Mouse (Mus musculus) neural tube, embryonic 14.5 days (tissue): Measurements from ENCODE around the gene Mrps27. TPM values are rescaled to one million over a fixed set of nuclear protein-coding genes. Genes with fewer than 3 reads are reported as not detected.

ENCODE experiments used
- ATAC-seq: fragments of 200-750 bp; cut with Nextera tagmentation; 2 replicates; pipeline ENCODE4 v1.8.0; 2017; ENCODE audit warnings: low read depth, mild to moderate bottlenecking, moderate TSS enrichment, moderate library complexity
- H3K27ac ChIP-seq: fragments of 300-500 bp; sonication (generic); 2 replicates; pipeline ENCODE4 v1.5.1; 2014; ENCODE audit warnings: low read depth, mild to moderate bottlenecking, control low read depth, low read length, moderate library complexity, mixed read lengths
- H3K27me3 ChIP-seq: fragments of 300-500 bp; sonication (generic); 2 replicates; pipeline ENCODE4 v1.6.1; 2014; ENCODE audit warnings: low read length; ENCODE audit not compliant: control insufficient read depth, insufficient read depth
- H3K36me3 ChIP-seq: fragments of 300-500 bp; sonication (generic); 2 replicates; pipeline ENCODE4 v1.6.1; 2014; ENCODE audit warnings: low read length, mixed read lengths; ENCODE audit not compliant: control insufficient read depth, insufficient read depth
- H3K4me1 ChIP-seq: fragments of 300-500 bp; sonication (generic); 2 replicates; pipeline ENCODE4 v1.6.1; 2014; ENCODE audit warnings: low read length; ENCODE audit not compliant: control insufficient read depth, insufficient read depth
- H3K4me2 ChIP-seq: fragments of 300-500 bp; sonication (generic); 2 replicates; pipeline ENCODE4 v1.6.1; 2014; ENCODE audit warnings: mild to moderate bottlenecking, low read depth, low read length, control low read depth
- H3K4me3 ChIP-seq: fragments of 300-500 bp; sonication (generic); 2 replicates; pipeline ENCODE4 v1.5.1; 2014; ENCODE audit warnings: low read depth, low read length, control low read depth, mixed read lengths
- H3K9ac ChIP-seq: fragments of 300-500 bp; sonication (generic); replicated peaks from 2 replicates; pipeline ENCODE4 v1.6.1; 2014; ENCODE audit warnings: low read depth, mild to moderate bottlenecking, control low read depth, low read length, mixed read lengths
- H3K9me3 ChIP-seq: fragments of 300-500 bp; sonication (generic); 2 replicates; pipeline ENCODE4 v1.6.1; 2016; ENCODE audit warnings: low read length; ENCODE audit not compliant: control insufficient read depth
- WGBS: fragments of 180-500 bp; shearing (Covaris S2); extraction: QIAGEN DNeasy Blood & Tissue Kit; methylation state at CpG from one replicate; pipeline ENCODE4 v1.1.7; 2014; 5-methylcytosine and 5-hydroxymethylcytosine counted together
- polyA plus RNA-seq: library from polyadenylated mRNA; unstranded; fragments of >200 nt; fragmentation: Nextera tagmentation; extraction: Ambion mirVana; gene quantifications from 2 replicates; pipeline ENCODE4 v1.2.1, GENCODE M21; 2014

Gene Mrps27
- polyA plus RNA-seq, 1 experiment from 2014 or later, result 40.2 TPM

DNA sequence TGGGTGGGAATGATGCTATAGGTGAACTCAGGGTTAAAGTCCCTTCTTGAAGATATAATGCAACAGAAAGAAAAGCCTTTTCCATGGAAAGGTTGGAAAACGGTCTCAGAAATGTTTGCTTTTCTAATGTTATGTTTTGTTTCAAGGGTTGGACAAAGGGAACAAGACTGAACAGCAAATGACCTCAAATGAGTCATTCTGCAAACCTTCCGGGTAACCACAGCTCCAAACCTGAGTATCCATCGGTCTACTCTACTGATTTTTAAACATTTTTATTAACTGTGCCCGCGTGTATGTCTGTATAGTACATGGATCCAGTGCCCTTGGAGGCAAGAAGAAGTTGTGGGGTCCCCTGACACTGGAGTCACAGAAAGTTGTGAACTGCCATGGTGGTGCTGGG is 94.8 kb downstream of the Mrps27 start:
- Histone ChIP-seq H3K27me3 (no peaks in the 10 kb centered on the region), H3K9me3 (no peaks in the 10 kb centered on the region), H3K4me2 (no peak overlapping the region), H3K4me3 (no peak overlapping the region), H3K4me1 (peaks cover 19% of the 10 kb centered on the region), H3K9ac (no peak overlapping the region), H3K36me3 (peaks cover 59% of the 10 kb centered on the region), H3K27ac (no peak overlapping the region)
- no peak for ATAC-seq
- 94% methylated on average over 5 of the region's 5 CpGs for WGBS

DNA sequence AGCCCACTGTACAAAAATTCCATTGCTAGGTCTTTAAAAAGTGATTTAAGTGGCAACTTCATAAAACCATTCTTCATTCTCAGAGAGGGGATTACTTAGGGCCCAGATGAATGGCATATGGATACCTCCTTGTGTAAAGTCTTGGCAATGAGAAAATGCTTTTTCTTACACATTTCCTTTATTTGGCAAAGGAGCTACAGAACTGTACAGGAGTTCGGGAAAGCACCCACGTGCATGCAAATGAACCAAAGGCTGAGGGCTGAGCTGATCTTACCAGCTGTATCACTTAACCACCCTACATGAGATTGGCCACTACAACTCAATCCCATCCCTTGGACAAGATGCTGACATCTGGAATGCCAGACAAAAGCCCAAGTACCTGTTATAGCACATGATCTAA is 95.6 kb downstream of the Mrps27 start:
- Histone ChIP-seq H3K4me1 (peaks cover 26% of the 10 kb centered on the region), H3K27ac (no peak overlapping the region), H3K9ac (no peak overlapping the region), H3K4me3 (no peak overlapping the region), H3K27me3 (no peaks in the 10 kb centered on the region), H3K4me2 (no peak overlapping the region), H3K36me3 (peaks cover 51% of the 10 kb centered on the region), H3K9me3 (no peaks in the 10 kb centered on the region)
- no peak for ATAC-seq
- 95% methylated on average over 2 of the region's 2 CpGs for WGBS

DNA sequence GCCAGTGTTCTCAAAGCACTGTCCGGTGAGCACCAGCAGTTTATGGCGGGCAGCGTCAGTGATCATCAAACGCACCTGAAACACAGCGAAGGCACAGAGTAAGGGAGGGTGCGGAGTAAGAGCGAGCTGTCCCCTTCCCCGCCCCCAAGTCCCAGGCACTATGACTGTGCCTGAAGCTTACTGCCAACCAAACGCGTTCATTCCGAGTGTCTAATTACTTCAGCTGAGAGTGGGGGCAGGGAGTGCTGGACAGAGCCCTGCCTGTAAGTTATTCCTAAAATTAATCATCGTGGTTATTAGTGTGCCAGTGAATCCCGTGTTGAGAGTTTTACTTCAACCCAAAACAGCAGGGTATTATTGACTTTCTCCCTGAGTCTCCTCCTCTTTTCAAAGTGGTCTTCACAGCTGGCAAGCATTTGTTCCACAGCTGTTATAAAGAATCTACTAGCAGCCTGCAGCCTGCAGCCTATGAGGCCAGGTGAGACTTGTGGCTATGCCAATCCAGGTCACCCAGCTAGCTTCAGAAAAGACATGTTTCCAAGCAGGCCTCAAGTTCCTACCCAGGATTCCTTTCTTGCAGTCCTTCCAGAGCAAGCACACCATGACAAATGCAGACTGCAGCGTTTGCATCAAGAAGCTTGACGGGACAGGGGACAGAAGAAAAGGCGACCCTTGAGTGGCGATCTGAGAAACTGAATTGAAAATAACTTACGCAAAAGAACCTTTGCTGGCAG is 97.3 kb downstream of the Mrps27 start:
- no peaks in the 10 kb centered on the region for H3K9me3 ChIP-seq
- no peak for ATAC-seq
- 39% methylated on average over 18 of the region's 18 CpGs for WGBS
- H3K4me3 ChIP-seq, result no peak overlapping the region
- H3K9ac ChIP-seq, result no peak overlapping the region
- H3K27ac ChIP-seq, result no peak overlapping the region
- H3K4me1 ChIP-seq, result peaks cover 37% of the 10 kb centered on the region
- no peak overlapping the region for H3K4me2 ChIP-seq
- H3K36me3 ChIP-seq, result peaks cover 41% of the 10 kb centered on the region
- no peaks in the 10 kb centered on the region for H3K27me3 ChIP-seq

DNA sequence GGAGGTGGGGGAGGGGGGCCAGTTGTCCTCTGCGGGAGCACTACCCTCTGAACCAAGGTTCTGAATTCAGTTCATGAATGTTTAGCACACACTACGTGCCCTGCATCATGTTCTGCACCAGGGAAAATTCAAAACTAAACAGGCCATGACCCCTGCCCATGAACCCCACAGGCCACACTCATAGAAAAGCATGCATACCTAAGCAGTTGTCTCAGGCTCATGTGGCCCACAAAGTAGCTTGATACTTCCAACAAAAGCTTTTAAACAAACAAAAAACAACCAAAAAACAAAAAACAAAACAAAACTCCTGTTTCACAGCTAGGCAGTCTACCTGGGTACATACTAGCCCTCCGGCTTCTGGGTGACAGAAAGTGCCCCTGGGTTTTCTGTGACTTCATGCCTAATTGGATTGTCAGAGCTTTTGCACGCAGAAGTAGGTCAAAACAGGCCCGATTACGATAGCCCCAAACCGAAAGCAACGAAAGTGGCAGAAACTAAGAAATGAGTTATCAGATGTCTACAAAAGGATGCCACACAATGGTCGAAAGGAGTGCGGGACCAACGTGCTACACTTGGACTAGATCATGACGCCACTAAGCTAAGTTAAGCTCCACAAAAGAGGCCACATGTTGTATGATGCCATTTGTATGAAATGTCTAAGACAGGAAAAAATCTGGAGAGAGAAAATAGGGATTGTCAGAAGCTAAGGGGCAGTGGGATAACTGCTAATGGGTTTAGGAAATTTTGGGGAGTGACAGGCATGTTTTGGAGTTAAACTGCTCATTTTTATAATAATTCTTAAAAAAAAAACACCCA is 98.1 kb downstream of the Mrps27 start:
- Histone ChIP-seq H3K27me3 (no peaks in the 10 kb centered on the region), H3K9me3 (no peaks in the 10 kb centered on the region), H3K36me3 (peaks cover 35% of the 10 kb centered on the region), H3K4me2 (no peak overlapping the region), H3K4me1 (peaks cover 44% of the 10 kb centered on the region), H3K27ac (no peak overlapping the region), H3K9ac (no peak overlapping the region), H3K4me3 (no peak overlapping the region)
- WGBS, result 30% methylated on average over 12 of the region's 12 CpGs
- no peak for ATAC-seq

DNA sequence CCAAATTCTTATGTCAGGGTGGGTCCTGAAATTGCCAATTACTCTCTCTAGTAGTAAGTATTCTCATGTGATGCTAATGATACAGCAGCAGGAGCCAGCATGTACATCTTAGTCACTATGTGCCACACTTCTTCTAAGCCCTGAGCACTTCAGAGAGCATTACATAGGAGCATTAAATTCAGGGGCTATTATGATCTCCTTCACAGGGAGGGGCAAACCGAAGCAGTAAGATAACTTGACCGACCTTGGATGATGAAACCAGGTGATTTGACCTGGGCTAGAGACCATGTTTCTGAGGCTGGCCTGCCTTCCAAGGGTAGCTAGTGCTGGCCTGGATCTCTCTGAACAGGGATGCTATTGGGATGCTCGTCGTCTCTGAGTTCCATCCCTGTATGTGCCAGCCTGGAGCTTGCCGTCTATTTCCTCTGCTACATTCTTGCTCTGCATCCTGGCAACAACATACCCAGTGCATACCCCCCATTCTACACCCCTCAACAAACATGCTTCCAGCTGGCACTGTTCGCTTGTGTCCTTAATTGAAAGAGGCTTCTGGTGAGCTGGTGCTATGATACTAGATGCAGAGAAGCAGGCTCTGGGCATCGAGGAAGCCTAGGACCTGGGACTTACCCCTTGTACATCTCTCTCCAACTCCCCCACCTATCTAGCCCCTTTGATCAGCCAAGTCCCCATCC is 99.0 kb downstream of the Mrps27 start:
- no peaks in the 10 kb centered on the region for H3K9me3 ChIP-seq
- H3K9ac ChIP-seq, result no peak overlapping the region
- peak overlapping the region; percentile 70 for H3K27ac ChIP-seq
- peak overlapping the region; percentile 29 for H3K4me2 ChIP-seq
- no peak overlapping the region for H3K4me3 ChIP-seq
- peaks cover 44% of the 10 kb centered on the region for H3K4me1 ChIP-seq
- H3K36me3 ChIP-seq, result peaks cover 27% of the 10 kb centered on the region
- peak; percentile 63 for ATAC-seq
- no peaks in the 10 kb centered on the region for H3K27me3 ChIP-seq
- WGBS, result 20% methylated on average over 7 of the region's 7 CpGs

DNA sequence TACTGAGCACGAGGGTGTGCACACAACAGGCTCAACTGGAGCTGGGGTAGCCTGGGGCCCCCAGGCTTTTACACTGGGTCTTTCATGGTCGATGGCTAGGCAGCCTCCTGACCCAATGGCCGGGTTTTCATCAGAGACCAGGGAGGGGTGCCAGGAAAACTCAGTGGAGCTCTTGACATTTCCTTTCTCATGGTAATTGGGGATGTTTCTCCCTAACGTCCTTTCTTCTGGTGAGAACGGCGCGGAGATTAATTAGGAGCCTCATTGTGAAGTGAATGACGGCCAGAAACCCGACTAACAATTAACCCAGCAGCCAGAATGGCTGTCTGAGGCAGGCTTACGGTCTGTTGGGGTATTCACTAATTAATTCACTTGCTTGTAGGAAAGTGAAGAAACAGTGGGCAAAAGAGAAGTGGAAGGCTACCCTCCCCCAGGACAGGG is 99.9 kb downstream of the Mrps27 start:
- Histone ChIP-seq H3K27me3 (no peaks in the 10 kb centered on the region), H3K36me3 (peaks cover 23% of the 10 kb centered on the region), H3K4me3 (no peak overlapping the region), H3K9ac (no peak overlapping the region), H3K9me3 (no peaks in the 10 kb centered on the region), H3K27ac (peak overlapping the region; percentile 70), H3K4me2 (peak overlapping the region; percentile 29), H3K4me1 (peaks cover 45% of the 10 kb centered on the region)
- ATAC-seq, result peak; percentile 84
- 4% methylated on average over 10 of the region's 10 CpGs for whole genome bisulfite sequencing

DNA sequence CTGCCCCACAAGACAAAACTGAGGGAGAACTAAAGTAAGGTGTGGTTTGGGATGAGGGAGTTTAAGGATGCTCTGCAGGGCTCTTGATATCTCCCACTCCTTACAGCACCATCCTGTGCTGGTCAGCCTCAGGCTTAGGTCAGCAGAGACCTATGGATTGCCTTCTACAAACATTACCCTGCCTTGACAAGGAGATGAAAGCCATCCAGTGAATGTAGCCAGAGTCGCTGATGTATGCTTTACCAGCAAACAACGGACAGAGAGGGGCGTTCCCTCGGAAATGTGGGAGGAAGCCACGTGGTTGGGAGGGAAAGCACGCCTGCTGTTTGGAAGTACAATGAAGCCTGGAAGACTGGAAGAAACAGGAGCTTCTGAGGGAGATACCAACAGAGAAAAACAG is 100.3 kb downstream of the Mrps27 start:
- Histone ChIP-seq H3K4me3 (no peak overlapping the region), H3K36me3 (peaks cover 19% of the 10 kb centered on the region), H3K27me3 (no peaks in the 10 kb centered on the region), H3K9ac (0 out of 2 replicates have a peak overlapping the region, but pooled peaks have one; percentile 17), H3K4me2 (peak overlapping the region; percentile 29), H3K4me1 (peaks cover 50% of the 10 kb centered on the region), H3K9me3 (no peaks in the 10 kb centered on the region), H3K27ac (peak overlapping the region; percentile 63; the same call in 1 of the 2 replicates)
- WGBS, result 2% methylated on average over 6 of the region's 6 CpGs
- ATAC-seq, result peak; percentile 45

DNA sequence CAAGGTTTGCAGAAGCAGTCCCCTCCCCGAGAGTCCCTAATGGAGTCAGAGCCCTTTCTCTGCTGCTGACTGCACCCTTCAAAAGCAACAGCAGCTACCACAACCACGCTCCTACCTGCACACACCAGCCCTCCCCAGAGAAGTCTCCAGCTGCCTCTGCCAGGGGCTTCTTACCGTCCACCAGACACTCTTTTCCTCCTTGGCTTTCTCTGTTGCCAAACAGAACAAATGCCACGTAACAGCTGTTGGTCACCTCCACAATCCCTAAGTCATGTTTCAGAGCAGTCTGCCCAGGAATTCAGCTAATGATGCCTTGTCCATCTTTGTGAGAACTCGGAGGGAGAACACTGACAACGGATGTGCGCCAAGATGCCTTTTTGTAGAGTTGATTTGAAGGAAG is 102.4 kb downstream of the Mrps27 start:
- Histone ChIP-seq H3K4me3 (no peak overlapping the region), H3K36me3 (no peaks in the 10 kb centered on the region; the same call in 1 of the 2 replicates), H3K27ac (no peak overlapping the region; the same call in 1 of the 2 replicates), H3K27me3 (no peaks in the 10 kb centered on the region), H3K9me3 (no peaks in the 10 kb centered on the region), H3K4me1 (peaks cover 51% of the 10 kb centered on the region), H3K4me2 (peak overlapping the region; percentile 4; the same call in 1 of the 2 replicates), H3K9ac (no peak overlapping the region)
- ATAC-seq, result no peak
- WGBS, result 54% methylated on average over 7 of the region's 7 CpGs
